Mouse (Mus musculus): Measurements from ENCODE around the gene Trim31. TPM values are rescaled to one million over a fixed set of nuclear protein-coding genes. Genes with fewer than 3 reads are reported as not detected.

Gene Trim31
- total RNA-seq, 1 experiment, result not detected

- H3K9ac ChIP-seq (ENCODE audit: insufficient read depth, low read depth, low read length, poor library complexity, severe bottlenecking), result no peak overlapping the region
- H3K4me3 ChIP-seq (ENCODE audit: insufficient read depth in 1 of 2, low read depth in 1 of 2, low read length in 2 of 2, poor library complexity in 1 of 2, severe bottlenecking in 1 of 2), result peak overlapping the region in 1 of 2 experiments; percentile 62; a peak in 1 of 4 replicates
- no peak for DNase-seq (ENCODE audit: low read depth, low spot score)
- H3K4me1 ChIP-seq (ENCODE audit: control insufficient read depth in 2 of 2, insufficient read depth in 2 of 2, low read length in 2 of 2, poor library complexity in 1 of 2), result peaks cover 0 to 22% of the 10 kb centered on the region in 2 experiments; a peak in 2 of 4 replicates
- H3K27ac ChIP-seq (ENCODE audit: insufficient read depth, low read depth, low read length, poor library complexity, severe bottlenecking), result no peak overlapping the region
- no peaks in the 10 kb centered on the region for H3K9me3 ChIP-seq (ENCODE audit: control insufficient read depth, insufficient read depth, low read depth, low read length)
- no peak for TF ChIP-seq ZNF384 (IDR thresholded peaks at IDR 0.05; ENCODE audit: low read depth, low read length)
- no peak for TF ChIP-seq MAFK (IDR thresholded peaks at IDR 0.05; ENCODE audit: insufficient read depth, low read depth, low read length)
- in situ Hi-C loops (cut with MboI; ENCODE audit: low sequenced_read_pairs in 2 of 2, unreplicated experiment in 2 of 2), result no loop called here
- peaks cover 6% of the 10 kb centered on the region for H3K36me3 ChIP-seq (ENCODE audit: control insufficient read depth, insufficient read depth, low read length, poor library complexity, severe bottlenecking)
Measured at GRCm38 (mm10) chr17:36944121-36944775, 46.3 kb downstream of the Trim31 start.

GRCm38 (mm10) chr17:36947051-36947819 is 49.3 kb downstream of the Trim31 start:
- H3K36me3 ChIP-seq (ENCODE audit: control insufficient read depth, insufficient read depth, low read length, poor library complexity, severe bottlenecking), result peaks cover 6% of the 10 kb centered on the region
- H3K9ac ChIP-seq (ENCODE audit: insufficient read depth, low read depth, low read length, poor library complexity, severe bottlenecking), result peak overlapping the region; percentile 81
- peak overlapping the region; percentile 32 for H3K27ac ChIP-seq (ENCODE audit: insufficient read depth, low read depth, low read length, poor library complexity, severe bottlenecking)
- DNase-seq (ENCODE audit: low read depth, low spot score), result no peak
- in situ Hi-C loops (cut with MboI; ENCODE audit: low sequenced_read_pairs in 2 of 2, unreplicated experiment in 2 of 2), result no loop called here
- no peaks in the 10 kb centered on the region for H3K9me3 ChIP-seq (ENCODE audit: control insufficient read depth, insufficient read depth, low read depth, low read length)
- H3K4me3 ChIP-seq (ENCODE audit: insufficient read depth in 1 of 2, low read depth in 1 of 2, low read length in 2 of 2, poor library complexity in 1 of 2, severe bottlenecking in 1 of 2), result peak overlapping the region; percentile 73 to 75
- TF ChIP-seq CHD2 (IDR thresholded peaks at IDR 0.05; ENCODE audit: low read depth, low read length) (no peak), ZNF384 (IDR thresholded peaks at IDR 0.05; ENCODE audit: low read depth, low read length) (no peak), ZC3H11A (IDR thresholded peaks at IDR 0.05; ENCODE audit: borderline replicate concordance, low read depth, low read length) (no peak), MAFK (IDR thresholded peaks at IDR 0.05; ENCODE audit: insufficient read depth, low read depth, low read length) (no peak), HCFC1 (IDR thresholded peaks at IDR 0.05; ENCODE audit: borderline replicate concordance, insufficient read depth, low read length) (no peak)
- H3K4me1 ChIP-seq (ENCODE audit: control insufficient read depth in 2 of 2, insufficient read depth in 2 of 2, low read length in 2 of 2, poor library complexity in 1 of 2), result peaks cover 5 to 22% of the 10 kb centered on the region in 2 experiments

GRCm38 (mm10) chr17:36948286-36948685 is 50.4 kb downstream of the Trim31 start:
- no peak overlapping the region for H3K9ac ChIP-seq (ENCODE audit: insufficient read depth, low read depth, low read length, poor library complexity, severe bottlenecking)
- H3K36me3 ChIP-seq (ENCODE audit: control insufficient read depth, insufficient read depth, low read length, poor library complexity, severe bottlenecking), result peaks cover 6% of the 10 kb centered on the region
- H3K4me1 ChIP-seq (ENCODE audit: control insufficient read depth in 2 of 2, insufficient read depth in 2 of 2, low read length in 2 of 2, poor library complexity in 1 of 2), result peaks cover 5 to 14% of the 10 kb centered on the region in 2 experiments; a peak in 3 of 4 replicates
- no peaks in the 10 kb centered on the region for H3K9me3 ChIP-seq (ENCODE audit: control insufficient read depth, insufficient read depth, low read depth, low read length)
- no peak overlapping the region for H3K27ac ChIP-seq (ENCODE audit: insufficient read depth, low read depth, low read length, poor library complexity, severe bottlenecking)
- no peak for DNase-seq (ENCODE audit: low read depth, low spot score)
- in situ Hi-C loops (cut with MboI; ENCODE audit: low sequenced_read_pairs in 2 of 2, unreplicated experiment in 2 of 2), result no loop called here
- no peak overlapping the region for H3K4me3 ChIP-seq (ENCODE audit: insufficient read depth in 1 of 2, low read depth in 1 of 2, low read length in 2 of 2, poor library complexity in 1 of 2, severe bottlenecking in 1 of 2)
- TF ChIP-seq CHD2 (IDR thresholded peaks at IDR 0.05; ENCODE audit: low read depth, low read length) (no peak), MAFK (IDR thresholded peaks at IDR 0.05; ENCODE audit: insufficient read depth, low read depth, low read length) (no peak), ZNF384 (IDR thresholded peaks at IDR 0.05; ENCODE audit: low read depth, low read length) (no peak), HCFC1 (IDR thresholded peaks at IDR 0.05; ENCODE audit: borderline replicate concordance, insufficient read depth, low read length) (no peak), ZC3H11A (IDR thresholded peaks at IDR 0.05; ENCODE audit: borderline replicate concordance, low read depth, low read length) (no peak)

- no peak overlapping the region for H3K27ac ChIP-seq (ENCODE audit: insufficient read depth, low read depth, low read length, poor library complexity, severe bottlenecking)
- no peak for TF ChIP-seq ZC3H11A (IDR thresholded peaks at IDR 0.05; ENCODE audit: borderline replicate concordance, low read depth, low read length)
- TF ChIP-seq ZNF384 (IDR thresholded peaks at IDR 0.05; ENCODE audit: low read depth, low read length), result no peak
- no peak for TF ChIP-seq CHD2 (IDR thresholded peaks at IDR 0.05; ENCODE audit: low read depth, low read length)
- no peak for TF ChIP-seq HCFC1 (IDR thresholded peaks at IDR 0.05; ENCODE audit: borderline replicate concordance, insufficient read depth, low read length)
- TF ChIP-seq MAFK (IDR thresholded peaks at IDR 0.05; ENCODE audit: insufficient read depth, low read depth, low read length), result no peak
- no peak overlapping the region for H3K9ac ChIP-seq (ENCODE audit: insufficient read depth, low read depth, low read length, poor library complexity, severe bottlenecking)
- DNase-seq (ENCODE audit: low read depth, low spot score), result no peak
- H3K36me3 ChIP-seq (ENCODE audit: control insufficient read depth, insufficient read depth, low read length, poor library complexity, severe bottlenecking), result peaks cover 6% of the 10 kb centered on the region
- in situ Hi-C loops (cut with MboI; ENCODE audit: low sequenced_read_pairs in 2 of 2, unreplicated experiment in 2 of 2), result no loop called here
- H3K4me1 ChIP-seq (ENCODE audit: control insufficient read depth in 2 of 2, insufficient read depth in 2 of 2, low read length in 2 of 2, poor library complexity in 1 of 2), result peaks cover 5 to 8% of the 10 kb centered on the region in 2 experiments; a peak in 3 of 4 replicates
- H3K9me3 ChIP-seq (ENCODE audit: control insufficient read depth, insufficient read depth, low read depth, low read length), result no peaks in the 10 kb centered on the region
- H3K4me3 ChIP-seq (ENCODE audit: insufficient read depth in 1 of 2, low read depth in 1 of 2, low read length in 2 of 2, poor library complexity in 1 of 2, severe bottlenecking in 1 of 2), result no peak overlapping the region
Measured at GRCm38 (mm10) chr17:36949265-36949664, 51.3 kb downstream of the Trim31 start.

All from ES-E14 (cell line).